Mouse (Mus musculus) large intestine, adult 2 months (tissue): ENCODE results near the gene Sh3rf3. TPM values are rescaled to one million over a fixed set of nuclear protein-coding genes. Genes with fewer than 3 reads are reported as not detected.

Source experiments
- DNase-seq: peaks from one replicate; pipeline ENCODE4 v3.0.0-alpha.2; 2012; ENCODE audit warnings: low read depth, low spot score
- WGBS: fragments of 180-500 bp; shearing (Covaris S2); methylation state at CpG from one replicate; pipeline ENCODE4 v1.1.7; 2018; 5-methylcytosine and 5-hydroxymethylcytosine counted together
- polyA plus RNA-seq: library from polyadenylated mRNA; depleted of rRNA; stranded (reverse); fragments of >200 nt; gene quantifications from 2 replicates; pipeline ENCODE4 v1.2.3, GENCODE M21; 2012

The Sh3rf3 gene
- polyA plus RNA-seq, 1 experiment, result 0.32 TPM

GRCm38 (mm10) chr10:58969351-58969750 is 156.2 kb downstream of the Sh3rf3 start:
- no peak for DNase-seq
- WGBS, result 86% methylated on average over 5 of the region's 5 CpGs

GRCm38 (mm10) chr10:58972115-58972514 is 159.0 kb downstream of the Sh3rf3 start:
- no peak for DNase-seq
- WGBS, result 70% methylated on average over 1 of the region's 1 CpGs

GRCm38 (mm10) chr10:58974138-58974537 is 161.0 kb downstream of the Sh3rf3 start:
- WGBS, result 70% methylated on average over 5 of the region's 5 CpGs
- DNase-seq, result no peak

GRCm38 (mm10) chr10:58979320-58979959 is 166.3 kb downstream of the Sh3rf3 start:
- 68% methylated on average over 7 of the region's 7 CpGs for whole genome bisulfite sequencing

GRCm38 (mm10) chr10:58981674-58982329 is 168.6 kb downstream of the Sh3rf3 start:
- DNase-seq, result no peak
- 87% methylated on average over 9 of the region's 9 CpGs for WGBS

More at GRCm38 (mm10) chr10:58979320-58979959, 166.3 kb downstream of the Sh3rf3 start:
- no peak for DNase-seq

GRCm38 (mm10) chr10:58982546-58983154 is 169.5 kb downstream of the Sh3rf3 start:
- WGBS, result 76% methylated on average over 5 of the region's 5 CpGs
- DNase-seq, result no peak

- DNase-seq, result no peak
- WGBS, result 72% methylated on average over 3 of the region's 3 CpGs
These were observed 178.5 kb downstream of the Sh3rf3 start for GRCm38 (mm10) chr10:58991611-58992010.

- 64% methylated on average over 2 of the region's 2 CpGs for WGBS
These were observed 181.6 kb downstream of the Sh3rf3 start for GRCm38 (mm10) chr10:58994726-58995125.

GRCm38 (mm10) chr10:58995132-58995531 is 182.0 kb downstream of the Sh3rf3 start:
- WGBS, result 62% methylated on average over 3 of the region's 3 CpGs
- DNase-seq, result no peak

More at GRCm38 (mm10) chr10:58994726-58995125, 181.6 kb downstream of the Sh3rf3 start:
- no peak for DNase-seq

GRCm38 (mm10) chr10:59002361-59002760 is 189.2 kb downstream of the Sh3rf3 start:
- WGBS, result 76% methylated on average over 9 of the region's 9 CpGs
- DNase-seq, result no peak

- no peak for DNase-seq
- WGBS, result 87% methylated on average over 7 of the region's 7 CpGs
These were observed 198.3 kb downstream of the Sh3rf3 start for GRCm38 (mm10) chr10:59011415-59011814.

- 87% methylated on average over 9 of the region's 9 CpGs for WGBS
These were observed 200.5 kb downstream of the Sh3rf3 start for GRCm38 (mm10) chr10:59013618-59014017.

GRCm38 (mm10) chr10:59019302-59019973 is 206.3 kb downstream of the Sh3rf3 start:
- 62% methylated on average over 3 of the region's 3 CpGs for WGBS
- DNase-seq, result no peak

More at GRCm38 (mm10) chr10:59013618-59014017, 200.5 kb downstream of the Sh3rf3 start:
- DNase-seq, result no peak

GRCm38 (mm10) chr10:59050434-59050833 is 237.3 kb downstream of the Sh3rf3 start:
- no peak for DNase-seq
- WGBS, result 81% methylated on average over 4 of the region's 4 CpGs

- 49% methylated on average over 6 of the region's 6 CpGs for WGBS
- no peak for DNase-seq
These were observed 243.1 kb downstream of the Sh3rf3 start for GRCm38 (mm10) chr10:59056294-59056693.

GRCm38 (mm10) chr10:59066804-59067203 is 253.6 kb downstream of the Sh3rf3 start:
- WGBS, result 52% methylated on average over 6 of the region's 6 CpGs
- DNase-seq, result no peak

GRCm38 (mm10) chr10:59072827-59073226 is 259.7 kb downstream of the Sh3rf3 start:
- no peak for DNase-seq
- WGBS, result 55% methylated on average over 4 of the region's 4 CpGs

GRCm38 (mm10) chr10:59076681-59077080 is 263.5 kb downstream of the Sh3rf3 start:
- 81% methylated on average over 10 of the region's 10 CpGs for WGBS
- DNase-seq, result no peak

- WGBS, result 69% methylated on average over 10 of the region's 10 CpGs
- no peak for DNase-seq
These were observed 264.8 kb downstream of the Sh3rf3 start for GRCm38 (mm10) chr10:59077909-59078308.

- no peak for DNase-seq
- WGBS, result 94% methylated on average over 5 of the region's 5 CpGs
These were observed 272.4 kb downstream of the Sh3rf3 start for GRCm38 (mm10) chr10:59085604-59086003.
